Mouse (Mus musculus) limb, embryonic 14.5 days (tissue): ENCODE data around the gene C1s1. TPM values are rescaled to one million over a fixed set of nuclear protein-coding genes. Genes with fewer than 3 reads are reported as not detected.

Experiments
- ATAC-seq: fragments of 200-750 bp; cut with Nextera tagmentation; 2 replicates; pipeline ENCODE4 v1.8.0; 2017; ENCODE audit warnings: low read depth, moderate number of reproducible peaks, moderate TSS enrichment; ENCODE audit not compliant: low FRiP score
- DNase-seq: peaks from one replicate; pipeline ENCODE4 v3.0.0-alpha.2; 2015; ENCODE audit warnings: low spot score
- H3K27ac ChIP-seq: fragments of 300-500 bp; sonication (generic); replicated peaks from 2 replicates; pipeline ENCODE4 v1.5.1; 2014; ENCODE audit warnings: low read depth, mild to moderate bottlenecking, low read length, moderate library complexity, mixed read lengths
- H3K27me3 ChIP-seq: fragments of 300-500 bp; sonication (generic); 2 replicates; pipeline ENCODE4 v1.6.1; 2014; ENCODE audit warnings: low read length, mixed read lengths; ENCODE audit not compliant: control insufficient read depth, insufficient read depth
- H3K36me3 ChIP-seq: fragments of 300-500 bp; sonication (generic); 2 replicates; pipeline ENCODE4 v1.6.1; 2014; ENCODE audit warnings: mild to moderate bottlenecking, low read length, moderate library complexity, mixed read lengths; ENCODE audit not compliant: control insufficient read depth, insufficient read depth
- H3K4me1 ChIP-seq: fragments of 300-500 bp; sonication (generic); 2 replicates; pipeline ENCODE4 v1.6.1; 2014; ENCODE audit warnings: antibody characterized with exemption, low read length, mixed read lengths; ENCODE audit not compliant: control insufficient read depth, insufficient read depth
- H3K4me2 ChIP-seq: fragments of 300-500 bp; sonication (generic); replicated peaks from 2 replicates; pipeline ENCODE4 v1.6.1; 2014; ENCODE audit warnings: low read depth, mild to moderate bottlenecking, low read length, moderate library complexity; ENCODE audit not compliant: severe bottlenecking
- H3K4me3 ChIP-seq: fragments of 300-500 bp; sonication (generic); replicated peaks from 2 replicates; pipeline ENCODE4 v1.5.1; 2014; ENCODE audit warnings: low read length
- H3K9ac ChIP-seq: fragments of 300-500 bp; sonication (generic); 2 replicates; pipeline ENCODE4 v1.6.1; 2014; ENCODE audit warnings: mild to moderate bottlenecking, low read depth, low read length, moderate library complexity; ENCODE audit not compliant: severe bottlenecking
- H3K9me3 ChIP-seq: fragments of 300-500 bp; sonication (generic); 2 replicates; pipeline ENCODE4 v1.6.1; 2016; ENCODE audit warnings: low read length; ENCODE audit not compliant: control insufficient read depth
- POLR2A ChIP-seq: fragments of 200-500 bp; IDR thresholded peaks from 2 replicates; pipeline ENCODE4 v1.8.0; 2012; ENCODE audit warnings: inconsistent platforms, mild to moderate bottlenecking, moderate library complexity, borderline replicate concordance; ENCODE audit not compliant: insufficient read depth, insufficient read length; ENCODE audit errors: extremely low read depth
- WGBS: fragments of 180-500 bp; shearing (Covaris S2); extraction: QIAGEN DNeasy Blood & Tissue Kit; methylation state at CpG from one replicate; pipeline ENCODE4 v1.1.7; 2014; 5-methylcytosine and 5-hydroxymethylcytosine counted together
- polyA plus RNA-seq, 2 experiments: library from polyadenylated mRNA; depleted of rRNA in 1 of 2; stranded (reverse) in 1 of 2; unstranded in 1 of 2; fragments of >200 nt; fragmentation: Nextera tagmentation in 1 of 2; extraction: Ambion mirVana in 1 of 2; gene quantifications; 2 replicates each; pipeline versions ENCODE4 v1.2.1 to v1.2.3; 2012 to 2014

C1s1 gene
- polyA plus RNA-seq, 2 experiments = 3.4 to 7.9 TPM

GRCm38 (mm10) chr6:124502021-124502420 lies 40.1 kb downstream of the C1s1 start:
- Histone ChIP-seq H3K36me3 (no peaks in the 10 kb centered on the region), H3K4me2 (no peak overlapping the region), H3K27me3 (no peaks in the 10 kb centered on the region), H3K9ac (no peak overlapping the region), H3K4me3 (no peak overlapping the region), H3K27ac (no peak overlapping the region), H3K4me1 (no peaks in the 10 kb centered on the region), H3K9me3 (no peaks in the 10 kb centered on the region)
- no peak for TF ChIP-seq POLR2A
- DNase-seq (no peak), ATAC-seq (no peak)
- 79% methylated on average over 5 of the region's 5 CpGs for WGBS

- Histone ChIP-seq H3K9me3 (no peaks in the 10 kb centered on the region), H3K4me2 (no peak overlapping the region), H3K9ac (no peak overlapping the region), H3K4me1 (no peaks in the 10 kb centered on the region), H3K27me3 (no peaks in the 10 kb centered on the region), H3K36me3 (no peaks in the 10 kb centered on the region), H3K27ac (no peak overlapping the region), H3K4me3 (no peak overlapping the region)
- no peak for TF ChIP-seq POLR2A
- DNase-seq (no peak), ATAC-seq (no peak)
- WGBS = 62% methylated on average over 4 of the region's 4 CpGs
Observed at GRCm38 (mm10) chr6:124501473-124501872, 40.7 kb downstream of the C1s1 start.

GRCm38 (mm10) chr6:124499914-124500566 lies 42.1 kb downstream of the C1s1 start:
- WGBS = 35% methylated on average over 10 of the region's 10 CpGs
- H3K27me3 ChIP-seq = no peaks in the 10 kb centered on the region

GRCm38 (mm10) chr6:124496054-124496453 lies 46.1 kb downstream of the C1s1 start:
- Histone ChIP-seq H3K4me3 (no peak overlapping the region), H3K9me3 (no peaks in the 10 kb centered on the region), H3K27ac (no peak overlapping the region), H3K4me2 (no peak overlapping the region), H3K27me3 (no peaks in the 10 kb centered on the region), H3K36me3 (no peaks in the 10 kb centered on the region), H3K4me1 (0 out of 2 replicates have a peak, but pooled peaks cover 5% of the 10 kb centered on the region), H3K9ac (no peak overlapping the region)
- no peak for DNase-seq
- no peak for TF ChIP-seq POLR2A
- ATAC-seq = no peak
- WGBS = 88% methylated on average over 5 of the region's 5 CpGs

More at GRCm38 (mm10) chr6:124499914-124500566, 42.1 kb downstream of the C1s1 start:
- ATAC-seq = no peak
- no peak for DNase-seq
- Histone ChIP-seq H3K36me3 (no peaks in the 10 kb centered on the region), H3K27ac (no peak overlapping the region), H3K9ac (no peak overlapping the region), H3K9me3 (no peaks in the 10 kb centered on the region), H3K4me1 (no peaks in the 10 kb centered on the region), H3K4me3 (no peak overlapping the region), H3K4me2 (no peak overlapping the region)
- no peak for TF ChIP-seq POLR2A

GRCm38 (mm10) chr6:124493886-124494285 lies 48.3 kb downstream of the C1s1 start:
- no peak overlapping the region for H3K4me2 ChIP-seq
- no peak overlapping the region for H3K9ac ChIP-seq
- 72% methylated on average over 5 of the region's 5 CpGs for WGBS
- no peak for TF ChIP-seq POLR2A
- 0 out of 2 replicates have a peak, but pooled peaks cover 5% of the 10 kb centered on the region for H3K4me1 ChIP-seq
- H3K27ac ChIP-seq = no peak overlapping the region
- H3K4me3 ChIP-seq = no peak overlapping the region
- no peaks in the 10 kb centered on the region for H3K36me3 ChIP-seq
- no peak for ATAC-seq
- H3K9me3 ChIP-seq = no peaks in the 10 kb centered on the region
- no peaks in the 10 kb centered on the region for H3K27me3 ChIP-seq
- no peak for DNase-seq
